Mouse (Mus musculus): ENCODE results near the gene Rps18.

- TF ChIP-seq POLR2A (IDR thresholded peaks at IDR 0.05; ENCODE audit: control insufficient read depth, low read depth, low read length) (no peak), CTCF (IDR thresholded peaks at IDR 0.05; ENCODE audit: control insufficient read depth, insufficient read depth, insufficient replicate concordance, low read depth, low read length) (no peak)
Measured at GRCm38 (mm10) chr17:33959948-33960347, 4.1 kb upstream of the Rps18 start.

Data from testis, adult 2 months (tissue).